Mouse (Mus musculus) granulocyte monocyte progenitor cell, adult 5-6 weeks (primary cell): ENCODE measurements around the gene Cpn2. TPM values are rescaled to one million over a fixed set of nuclear protein-coding genes. Genes with fewer than 3 reads are reported as not detected.

Experiments used
- total RNA-seq, 2 experiments: library from RNA; stranded (forward) in 1 of 2; stranded (reverse) in 1 of 2; fragments of 200-712, 200-1000 nt in 1 of 2; fragments of >200 nt in 1 of 2; fragmentation: Nextera tagmentation in 1 of 2; gene quantifications; 2 replicates each; pipeline ENCODE4 v1.2.3; 2014 to 2017

Gene Cpn2
- total RNA-seq, 2 experiments from 2014 or later: not detected

Other genes with a start within 250 kb of the Cpn2 start
- not detected in 2 replicates for gene Hes1, start 203.1 kb downstream of the Cpn2 start, total RNA-seq (2014; fragmentation: Nextera tagmentation)
- not detected in 2 replicates for gene Hes1, start 203.1 kb downstream of the Cpn2 start, total RNA-seq (2017)
- not detected in 2 replicates for gene Lrrc15, start 15.8 kb upstream of the Cpn2 start, total RNA-seq (2014; fragmentation: Nextera tagmentation)
- gene Lrrc15, start 15.8 kb upstream of the Cpn2 start, total RNA-seq (2017): not detected in 2 replicates
- gene Gp5, start 43.3 kb upstream of the Cpn2 start, total RNA-seq (2014; fragmentation: Nextera tagmentation): not detected in 2 replicates
- gene Gp5, start 43.3 kb upstream of the Cpn2 start, total RNA-seq (2017): 1.4 TPM in 1 of 2 replicates, not detected in the other
- gene Atp13a3, start 138.5 kb upstream of the Cpn2 start, total RNA-seq (2014; fragmentation: Nextera tagmentation): 87.1 and 94.5 TPM in 2 replicates
- gene Atp13a3, start 138.5 kb upstream of the Cpn2 start, total RNA-seq (2017): 74.9 and 93.0 TPM in 2 replicates